Mouse (Mus musculus): ENCODE measurements around the gene Cstb.

- TF ChIP-seq CTCF (IDR thresholded peaks at IDR 0.05; ENCODE audit: low read depth) (no peak), EP300 (optimal IDR thresholded peaks at IDR 0.05) (no peak)
Observed at GRCm38 (mm10) chr10:78429180-78429579, 3.7 kb downstream of the Cstb start.

All from stomach, postnatal 0 days (tissue).